Mouse (Mus musculus) hindlimb bud, embryonic 11.5 days (tissue): ENCODE measurements around the gene Zfp454.

Source experiments
- DNase-seq: peaks from one replicate; pipeline ENCODE4 v3.0.0-alpha.2; 2012; ENCODE audit warnings: low read depth, low spot score; ENCODE audit errors: extremely low spot score

Gene Zfp454

GRCm38 (mm10) chr11:50845951-50846350 lies 41.5 kb downstream of the Zfp454 start:
- no peak for DNase-seq

GRCm38 (mm10) chr11:50841023-50841735 lies 46.3 kb downstream of the Zfp454 start, which contains the start of gene Zfp879:
Gene Zfp879, minus strand, starts transcription at chr11:50841552.
- DNase-seq = peak; percentile 80

DNA sequence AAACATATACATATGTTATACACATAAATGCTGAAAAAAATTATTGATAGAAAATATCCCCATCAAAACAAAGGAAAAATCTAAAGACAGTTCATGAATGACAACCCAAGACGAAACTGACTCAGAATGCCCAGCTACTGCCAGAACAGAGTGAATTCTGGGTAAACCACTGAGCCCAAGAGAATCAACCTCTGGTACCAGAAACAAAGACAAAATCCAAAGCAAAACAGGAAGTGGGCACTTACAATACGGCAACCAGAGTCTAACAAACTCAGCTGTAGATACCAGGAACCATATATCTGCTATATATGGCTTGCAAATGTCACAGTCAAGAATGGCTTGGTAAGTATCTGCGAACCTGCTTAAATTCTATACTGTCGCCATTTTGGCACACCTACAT lies 51.7 kb downstream of the Zfp454 start:
- DNase-seq = no peak

DNA sequence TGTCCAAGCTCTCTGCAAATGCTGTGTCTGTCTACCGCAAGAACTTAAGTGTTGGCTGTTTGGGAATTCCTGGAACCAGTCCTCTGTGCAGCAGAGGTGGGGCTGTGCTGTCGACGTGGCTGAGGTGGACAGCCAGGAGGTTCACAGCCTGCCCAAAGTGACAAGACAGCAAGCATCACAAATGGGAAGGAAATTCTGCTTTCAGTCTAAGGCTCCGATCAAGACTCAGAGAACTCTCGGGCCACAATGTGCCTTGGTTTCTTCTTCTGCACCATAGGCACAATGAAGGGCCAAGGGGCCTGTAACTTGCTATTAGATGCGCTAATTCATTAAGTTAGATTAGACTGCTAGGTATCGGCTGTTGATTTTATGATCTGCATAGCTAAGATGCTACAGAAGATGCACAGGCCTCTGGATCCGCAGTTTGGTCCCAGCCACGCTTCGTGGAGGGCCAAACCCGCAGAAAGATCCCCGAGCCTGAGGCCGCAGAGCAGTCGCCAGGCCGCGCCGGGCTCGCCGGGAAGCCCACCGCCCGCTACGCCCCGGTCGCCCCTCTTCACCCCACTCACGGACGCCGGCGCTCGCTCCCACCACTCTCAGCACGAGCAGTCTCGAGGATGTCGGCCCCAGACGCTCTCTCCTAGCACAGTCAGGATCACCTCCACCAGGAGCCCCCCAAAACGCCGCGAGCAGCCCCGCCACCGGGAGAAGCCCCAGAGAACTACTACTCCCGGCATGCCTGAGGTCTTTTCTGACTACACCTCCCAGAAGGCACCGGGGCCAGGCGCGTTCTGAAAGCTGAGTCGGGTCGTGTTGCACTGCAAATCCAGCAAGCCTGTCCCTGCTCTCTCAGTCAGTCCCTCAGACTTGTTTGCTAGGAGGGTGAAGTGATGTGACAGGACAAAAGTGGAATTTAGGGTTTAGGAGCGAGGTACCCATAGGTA lies 60.2 kb downstream of the Zfp454 start, which contains the start of gene Zfp354c:
TSS of gene Zfp354c (minus strand) at position 715 of the 944 bp plus-strand sequence.
- DNase-seq = no peak

- DNase-seq = no peak
These were observed 61.2 kb downstream of the Zfp454 start for GRCm38 (mm10) chr11:50826214-50826613.
